Mouse (Mus musculus) heart, postnatal 0 days (tissue): ENCODE measurements around the gene H2-M10.5. TPM values are rescaled to one million over a fixed set of nuclear protein-coding genes. Genes with fewer than 3 reads are reported as not detected.
A peak's percentile ranks its signal among the peaks of the same experiment; 100 is the strongest.
"Not testable (repeated sequence)": the region's sequence is repeated elsewhere in the genome, so short reads cannot be mapped to it uniquely, and the experiment has no call there.

Experiments used
- ATAC-seq: fragments of 200-750 bp; cut with Nextera tagmentation; 2 replicates; pipeline ENCODE4 v1.8.0; 2017; ENCODE audit warnings: low read depth, moderate number of reproducible peaks, moderate library complexity; ENCODE audit not compliant: insufficient read depth
- DNase-seq: peaks from one replicate; pipeline ENCODE4 v3.0.0-alpha.2; 2016; ENCODE audit warnings: low spot score
- H3K27ac ChIP-seq: fragments of 300-500 bp; sonication (generic); 2 replicates; pipeline ENCODE4 v1.5.1; 2014; ENCODE audit warnings: low read depth, mild to moderate bottlenecking
- H3K27me3 ChIP-seq: fragments of 300-500 bp; sonication (generic); 2 replicates; pipeline ENCODE4 v1.6.1; 2014; ENCODE audit warnings: low read length, mixed read lengths; ENCODE audit not compliant: control insufficient read depth, insufficient read depth
- H3K36me3 ChIP-seq: fragments of 300-500 bp; sonication (generic); replicated peaks from 2 replicates; pipeline ENCODE4 v1.6.1; 2014; ENCODE audit warnings: low read length, mixed read lengths; ENCODE audit not compliant: control insufficient read depth, insufficient read depth
- H3K4me1 ChIP-seq: fragments of 300-500 bp; sonication (generic); 2 replicates; pipeline ENCODE4 v1.6.1; 2014; ENCODE audit warnings: antibody characterized with exemption; ENCODE audit not compliant: control insufficient read depth, insufficient read depth
- H3K4me2 ChIP-seq: fragments of 300-500 bp; sonication (generic); 2 replicates; pipeline ENCODE4 v1.6.1; 2014; ENCODE audit warnings: low read depth, mild to moderate bottlenecking, low read length, moderate library complexity
- H3K4me3 ChIP-seq: fragments of 300-500 bp; sonication (generic); 2 replicates; pipeline ENCODE4 v1.5.1; 2014; ENCODE audit warnings: low read depth, low read length
- H3K9ac ChIP-seq: fragments of 300-500 bp; sonication (generic); replicated peaks from 2 replicates; pipeline ENCODE4 v1.6.1; 2014; ENCODE audit warnings: low read depth, low read length, mixed read lengths
- H3K9me3 ChIP-seq: fragments of 300-500 bp; sonication (generic); replicated peaks from 2 replicates; pipeline ENCODE4 v1.6.1; 2016; ENCODE audit warnings: low read length; ENCODE audit not compliant: control insufficient read depth
- CTCF ChIP-seq: IDR thresholded peaks from 2 replicates; pipeline ENCODE4 v1.5.1; 2016; ENCODE audit warnings: antibody characterized with exemption, control low read depth, low read depth
- EP300 ChIP-seq: IDR thresholded peaks from 2 replicates; pipeline ENCODE4 v1.6.1; 2016; ENCODE audit warnings: antibody characterized with exemption, low read depth
- WGBS: fragments of 180-500 bp; shearing (Covaris S2); extraction: QIAGEN DNeasy Blood & Tissue Kit; methylation state at CpG from one replicate; pipeline ENCODE4 v1.1.7; 2014; 5-methylcytosine and 5-hydroxymethylcytosine counted together
- polyA plus RNA-seq: library from polyadenylated mRNA; unstranded; fragments of >200 nt; fragmentation: Nextera tagmentation; extraction: Ambion mirVana; gene quantifications from 2 replicates; pipeline ENCODE4 v1.2.1, GENCODE M21; 2015
- total RNA-seq: library from RNA; depleted of rRNA; stranded (reverse); fragments of >200 nt; gene quantifications from 2 replicates; pipeline ENCODE4 v1.2.3, GENCODE M21; 2014; ENCODE audit warnings: low replicate concordance; rRNA removed

The H2-M10.5 gene
- total RNA-seq, result not detected in 2 replicates
- polyA plus RNA-seq, result not detected in 2 replicates

DNA sequence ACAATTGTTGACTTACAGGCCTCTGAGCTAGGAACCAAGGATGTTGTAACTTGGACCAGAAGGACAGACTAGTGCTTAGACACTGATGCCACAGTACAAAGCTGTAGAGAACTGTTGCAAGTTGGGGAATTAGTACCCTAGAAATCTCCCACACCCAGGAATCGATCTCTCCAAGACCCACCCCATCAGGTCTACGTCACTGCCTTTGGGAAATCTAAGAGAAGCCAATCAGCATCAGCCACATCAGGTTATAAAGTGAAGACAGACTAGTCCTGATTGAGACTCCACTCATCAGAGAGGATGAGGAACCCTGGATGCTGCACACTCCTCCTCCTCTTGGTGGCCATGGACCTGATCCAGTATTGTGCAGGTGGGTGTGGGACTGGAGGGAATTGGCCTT, at the start of gene H2-M10.5:
TSS of gene H2-M10.5 (plus strand) at position 301 of the 400 bp plus-strand sequence.
- ATAC-seq, H3K4me3 ChIP-seq, H3K27me3 ChIP-seq, H3K27ac ChIP-seq, H3K9ac ChIP-seq, H3K36me3 ChIP-seq, H3K4me1 ChIP-seq, H3K9me3 ChIP-seq, DNase-seq, H3K4me2 ChIP-seq: not testable (repeated sequence)
- 76% methylated on average over 2 of the region's 2 CpGs for WGBS

DNA sequence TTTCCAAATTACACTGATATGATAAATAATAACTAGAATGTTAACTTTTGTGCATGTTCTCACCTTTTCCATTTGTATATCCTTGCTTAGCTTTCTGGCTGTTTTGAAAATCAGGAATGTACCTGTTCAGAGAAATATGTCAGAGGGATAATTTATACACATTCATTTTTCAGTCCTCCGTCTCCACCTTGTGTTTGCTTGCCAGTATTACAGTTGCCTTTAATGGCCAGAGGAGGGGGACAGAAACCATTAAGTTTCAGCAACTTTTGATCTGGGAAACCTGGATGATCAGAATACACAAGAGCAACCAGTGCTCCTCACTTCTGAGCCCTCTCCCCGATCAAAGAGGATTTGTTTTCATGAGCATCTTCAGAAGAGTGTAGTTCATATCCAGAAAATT, 46.7 kb upstream of the H2-M10.5 start:
- peak; percentile 8 for DNase-seq
- no peaks in the 10 kb centered on the region for H3K36me3 ChIP-seq
- no peak overlapping the region for H3K27ac ChIP-seq
- H3K4me2 ChIP-seq, result no peak overlapping the region
- no peaks in the 10 kb centered on the region for H3K4me1 ChIP-seq
- H3K9me3 ChIP-seq, result no peaks in the 10 kb centered on the region
- no peak overlapping the region for H3K9ac ChIP-seq
- TF ChIP-seq EP300, result no peak
- TF ChIP-seq CTCF, result peak; percentile 51
- ATAC-seq, result no peak
- no peaks in the 10 kb centered on the region for H3K27me3 ChIP-seq
- no peak overlapping the region for H3K4me3 ChIP-seq
- WGBS, result 18% methylated on average over 2 of the region's 2 CpGs

DNA sequence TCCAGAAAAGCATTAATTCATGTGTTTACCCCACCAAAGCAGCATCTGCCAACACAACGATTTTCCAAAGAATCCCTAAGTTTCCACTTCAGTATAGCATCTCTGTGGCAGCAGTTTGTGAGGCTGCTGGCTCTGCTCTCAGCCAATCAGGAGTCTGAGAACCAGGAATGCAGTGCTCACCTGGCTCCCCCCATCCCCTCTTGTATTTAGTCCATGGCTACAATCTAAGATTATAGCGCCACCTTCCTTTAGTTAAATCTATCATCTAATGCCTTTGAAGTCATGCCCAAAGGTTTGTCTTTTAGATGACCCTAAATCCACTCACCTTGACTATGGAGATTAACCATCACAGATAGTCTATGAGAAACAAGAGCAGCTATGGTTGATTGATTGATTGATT, 8.9 kb upstream of the H2-M10.5 start:
- H3K27ac ChIP-seq, result no peak overlapping the region
- ATAC-seq, result no peak
- H3K36me3 ChIP-seq, result no peaks in the 10 kb centered on the region
- H3K27me3 ChIP-seq, result no peaks in the 10 kb centered on the region
- no peak overlapping the region for H3K4me3 ChIP-seq
- no peak overlapping the region for H3K4me2 ChIP-seq
- H3K4me1 ChIP-seq, result no peaks in the 10 kb centered on the region
- DNase-seq, result no peak
- WGBS, result 55% methylated on average over 2 of the region's 2 CpGs
- H3K9me3 ChIP-seq, result no peaks in the 10 kb centered on the region
- H3K9ac ChIP-seq, result no peak overlapping the region
- TF ChIP-seq CTCF (no peak), EP300 (no peak)

DNA sequence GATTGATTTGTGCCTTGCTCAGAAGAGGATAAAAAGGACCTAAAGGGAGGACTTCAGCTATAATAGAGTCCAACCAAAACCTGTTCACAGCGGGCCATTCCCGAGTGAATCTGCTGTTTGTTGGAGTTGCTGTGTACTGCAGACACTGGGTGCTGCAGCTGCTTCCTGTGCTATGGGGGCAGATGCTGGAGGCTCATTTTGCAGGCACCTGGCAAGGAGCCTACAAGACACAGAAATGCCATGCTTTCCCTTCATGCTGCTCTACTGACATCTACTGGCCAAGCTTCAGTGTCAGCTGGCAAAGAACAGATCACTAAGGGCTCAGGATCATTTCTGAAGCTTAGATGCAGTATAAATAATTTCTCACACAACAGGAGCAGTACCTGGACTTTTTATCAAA, 8.5 kb upstream of the H2-M10.5 start:
- peak; percentile 53 for TF ChIP-seq CTCF
- 13% methylated on average over 2 of the region's 2 CpGs for WGBS
- H3K9me3 ChIP-seq, ATAC-seq, H3K4me1 ChIP-seq, H3K9ac ChIP-seq, H3K27me3 ChIP-seq, H3K4me2 ChIP-seq, DNase-seq, H3K36me3 ChIP-seq, H3K27ac ChIP-seq, H3K4me3 ChIP-seq: not testable (repeated sequence)

DNA sequence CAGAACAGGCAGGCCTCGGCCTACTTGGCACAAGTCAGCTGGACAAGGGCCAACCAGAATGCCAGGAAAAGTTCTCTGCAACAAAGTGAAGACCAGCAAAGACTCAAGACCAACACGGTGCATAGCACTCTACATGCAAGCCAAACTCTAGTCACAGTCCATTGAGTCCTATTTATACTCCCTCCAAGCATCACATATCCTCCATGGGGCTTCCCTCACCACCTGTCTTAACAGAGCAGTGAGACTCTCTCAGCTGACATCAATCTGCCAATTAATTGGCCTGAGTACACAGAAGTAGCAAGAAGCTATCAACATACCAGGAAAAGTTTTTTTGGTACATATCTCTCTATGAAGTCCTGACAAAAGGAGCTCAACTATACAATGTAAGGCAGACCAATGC, 7.3 kb upstream of the H2-M10.5 start:
- not testable (repeated sequence) for H3K36me3 ChIP-seq, H3K9me3 ChIP-seq, H3K4me1 ChIP-seq, DNase-seq, H3K27me3 ChIP-seq, H3K4me3 ChIP-seq, H3K9ac ChIP-seq, H3K27ac ChIP-seq, H3K4me2 ChIP-seq, ATAC-seq
- WGBS, result 51% methylated on average over 2 of the region's 2 CpGs

DNA sequence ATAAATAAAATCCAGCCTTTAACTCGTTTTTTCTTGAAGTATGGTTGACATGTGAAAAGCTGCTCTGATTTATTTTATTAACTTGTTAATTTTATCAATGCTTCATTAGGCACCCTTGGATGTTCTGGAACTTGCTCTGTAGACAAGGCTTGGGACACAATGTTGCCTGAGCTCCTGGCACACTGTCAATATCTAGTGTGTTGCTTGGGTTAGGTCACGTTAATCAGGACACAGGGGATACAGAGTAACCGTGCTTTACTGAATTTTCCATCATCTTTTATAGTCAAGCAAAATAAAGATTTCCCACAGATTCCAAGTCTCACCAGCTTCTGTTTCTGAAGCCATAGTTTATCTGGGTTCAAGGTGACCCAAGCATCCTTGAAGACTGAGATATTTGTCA, 8.8 kb downstream of the H2-M10.5 start:
- TF ChIP-seq EP300, result no peak
- no peak for TF ChIP-seq CTCF
- H3K4me2 ChIP-seq, result no peak overlapping the region
- no peak overlapping the region for H3K4me3 ChIP-seq
- ATAC-seq (no peak), DNase-seq (peak; percentile 7)
- H3K4me1 ChIP-seq, result no peaks in the 10 kb centered on the region
- WGBS, result 38% methylated on average over 3 of the region's 3 CpGs
- no peaks in the 10 kb centered on the region for H3K9me3 ChIP-seq
- no peak overlapping the region for H3K9ac ChIP-seq
- H3K36me3 ChIP-seq, result no peaks in the 10 kb centered on the region
- H3K27me3 ChIP-seq, result no peaks in the 10 kb centered on the region
- no peak overlapping the region for H3K27ac ChIP-seq
